Mouse (Mus musculus) bone marrow macrophage, adult 2 months (primary cell): ENCODE data around the gene Sfmbt2. TPM values are rescaled to one million over a fixed set of nuclear protein-coding genes. Genes with fewer than 3 reads are reported as not detected.

Source experiments
- H3K27ac ChIP-seq: 2 replicates; pipeline ENCODE4 v1.5.1; 2012; ENCODE audit warnings: low read depth, low read length; ENCODE audit not compliant: insufficient read depth
- H3K4me1 ChIP-seq: 2 replicates; pipeline ENCODE4 v1.6.1; 2012; ENCODE audit warnings: low read length; ENCODE audit not compliant: control insufficient read depth, insufficient read depth
- H3K4me3 ChIP-seq: 2 replicates; pipeline ENCODE4 v1.5.1; 2012; ENCODE audit warnings: mild to moderate bottlenecking, low read length, moderate library complexity; ENCODE audit not compliant: insufficient read depth
- CTCF ChIP-seq: IDR thresholded peaks from 2 replicates; pipeline ENCODE4 v1.5.1; 2012; ENCODE audit warnings: low read depth, mild to moderate bottlenecking, low read length, moderate library complexity
- POLR2A ChIP-seq: IDR thresholded peaks from 2 replicates; pipeline ENCODE4 v1.6.1; 2012; ENCODE audit warnings: mild to moderate bottlenecking, low read depth, low read length, borderline replicate concordance
- polyA plus RNA-seq: library from polyadenylated mRNA; stranded (reverse); fragments of >200 nt; gene quantifications from 2 replicates; pipeline ENCODE4 v1.2.4, GENCODE M21; 2012; ENCODE audit not compliant: missing spikeins, insufficient read depth, insufficient read length

Gene Sfmbt2
- polyA plus RNA-seq, 1 experiment: 0.28 TPM

GRCm38 (mm10) chr2:10395143-10395542, 24.8 kb downstream of the Sfmbt2 start:
- TF ChIP-seq CTCF (no peak), POLR2A (no peak)
- H3K4me3 ChIP-seq: no peak overlapping the region
- 0 out of 2 replicates have a peak, but pooled peaks cover 3% of the 10 kb centered on the region for H3K4me1 ChIP-seq
- H3K27ac ChIP-seq: no peak overlapping the region

GRCm38 (mm10) chr2:10397790-10398189, 27.5 kb downstream of the Sfmbt2 start:
- TF ChIP-seq POLR2A (no peak), CTCF (no peak)
- H3K4me1 ChIP-seq: no peaks in the 10 kb centered on the region
- H3K27ac ChIP-seq: no peak overlapping the region

GRCm38 (mm10) chr2:10406151-10406550, 35.8 kb downstream of the Sfmbt2 start:
- no peak for TF ChIP-seq CTCF
- no peak for TF ChIP-seq POLR2A
- Histone ChIP-seq H3K27ac (no peak overlapping the region), H3K4me3 (no peak overlapping the region), H3K4me1 (no peaks in the 10 kb centered on the region)

More at GRCm38 (mm10) chr2:10397790-10398189, 27.5 kb downstream of the Sfmbt2 start:
- no peak overlapping the region for H3K4me3 ChIP-seq

- Histone ChIP-seq H3K4me1 (no peaks in the 10 kb centered on the region), H3K27ac (no peak overlapping the region), H3K4me3 (no peak overlapping the region)
- TF ChIP-seq POLR2A (no peak), CTCF (no peak)
Observed at GRCm38 (mm10) chr2:10409422-10409821, 39.1 kb downstream of the Sfmbt2 start.

GRCm38 (mm10) chr2:10410069-10410468, 39.8 kb downstream of the Sfmbt2 start:
- no peak overlapping the region for H3K27ac ChIP-seq
- no peak overlapping the region for H3K4me3 ChIP-seq
- TF ChIP-seq CTCF: no peak
- no peak for TF ChIP-seq POLR2A
- H3K4me1 ChIP-seq: no peaks in the 10 kb centered on the region

GRCm38 (mm10) chr2:10420944-10421420, 50.7 kb downstream of the Sfmbt2 start:
- no peaks in the 10 kb centered on the region for H3K4me1 ChIP-seq
- no peak overlapping the region for H3K27ac ChIP-seq
- H3K4me3 ChIP-seq: no peak overlapping the region
- no peak for TF ChIP-seq POLR2A
- no peak for TF ChIP-seq CTCF

- no peak overlapping the region for H3K27ac ChIP-seq
- H3K4me3 ChIP-seq: no peak overlapping the region
- no peak for TF ChIP-seq CTCF
- TF ChIP-seq POLR2A: no peak
- no peaks in the 10 kb centered on the region for H3K4me1 ChIP-seq
Observed at GRCm38 (mm10) chr2:10437290-10437689, 67.0 kb downstream of the Sfmbt2 start.

GRCm38 (mm10) chr2:10441811-10442210, 71.5 kb downstream of the Sfmbt2 start:
- TF ChIP-seq POLR2A (no peak), CTCF (no peak)
- Histone ChIP-seq H3K4me1 (no peaks in the 10 kb centered on the region), H3K4me3 (no peak overlapping the region), H3K27ac (no peak overlapping the region)

- TF ChIP-seq POLR2A: no peak
- no peak for TF ChIP-seq CTCF
- Histone ChIP-seq H3K4me3 (no peak overlapping the region), H3K27ac (no peak overlapping the region), H3K4me1 (no peaks in the 10 kb centered on the region)
Observed at GRCm38 (mm10) chr2:10453577-10453976, 83.3 kb downstream of the Sfmbt2 start.

GRCm38 (mm10) chr2:10458309-10458708, 88.0 kb downstream of the Sfmbt2 start:
- TF ChIP-seq CTCF (no peak), POLR2A (no peak)
- Histone ChIP-seq H3K27ac (no peak overlapping the region), H3K4me3 (no peak overlapping the region), H3K4me1 (no peaks in the 10 kb centered on the region)

- Histone ChIP-seq H3K27ac (no peak overlapping the region), H3K4me3 (no peak overlapping the region), H3K4me1 (no peaks in the 10 kb centered on the region)
- no peak for TF ChIP-seq POLR2A
Observed at GRCm38 (mm10) chr2:10516516-10516915, 146.2 kb downstream of the Sfmbt2 start.
